In the genomic region with DNA sequence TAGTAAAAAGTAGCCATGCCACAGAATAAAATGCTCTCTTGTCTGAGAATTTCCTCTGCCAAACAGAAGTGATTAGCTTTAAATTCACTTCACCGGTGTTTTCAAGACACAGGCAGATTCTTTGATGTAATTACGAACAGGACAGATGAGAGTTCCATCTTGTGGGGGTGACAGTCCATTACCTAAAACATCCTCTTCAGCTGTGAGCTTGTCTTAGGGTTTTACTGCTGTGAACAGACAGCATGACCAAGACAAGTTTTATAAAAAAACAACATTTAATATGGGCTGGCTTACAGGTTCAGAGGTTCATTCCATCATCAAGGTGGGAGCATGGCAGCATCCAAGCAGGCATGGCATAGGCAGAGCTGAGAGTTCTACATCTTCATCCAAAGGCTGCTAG, we compare ENCODE assay signal across 21 mouse cellular contexts. TPM values are rescaled to one million over a fixed set of nuclear protein-coding genes. Genes with fewer than 3 reads are reported as not detected.
A peak's percentile ranks its signal among the peaks of the same experiment; 100 is the strongest.
DNase-seq lines count a peak whose midpoint lies in the region; ATAC-seq and TF ChIP-seq lines count a peak whose summit lies in the region.
"Had no signal": no experiment of that assay in that cellular context is flagged by ENCODE, and none has a peak within 500 bp of the region (broad histone marks: within the 10 kb centered on the region; RNA-seq: fewer than 3 reads in every experiment).

No protein-coding gene starts in this region.

- H3K4me2 ChIP-seq in heart, embryonic 15.5 days, result no peak overlapping the region
- H3K4me2 ChIP-seq in heart, embryonic 11.5 days, result no peak overlapping the region
- H3K4me2 ChIP-seq: embryonic facial prominence, embryonic 12.5 days; heart, embryonic 13.5 days; hindbrain, embryonic 12.5 days; intestine, embryonic 15.5 days had no signal

- peaks cover 14% of the 10 kb centered on the region for H3K4me1 ChIP-seq in heart, embryonic 15.5 days (replicated peaks)
- H3K4me1 ChIP-seq in heart, embryonic 11.5 days (ENCODE audit: control insufficient read depth, insufficient read depth, low read length), result peaks cover 14% of the 10 kb centered on the region; the same call in 1 of the 2 replicates
- H3K4me1 ChIP-seq in thymus, adult 2 months (replicated peaks; ENCODE audit: control insufficient read depth, insufficient read depth, low read length), result peaks cover 24% of the 10 kb centered on the region
- peaks cover 2% of the 10 kb centered on the region; the same call in 1 of the 2 replicates for H3K4me1 ChIP-seq in lung, adult 2 months (ENCODE audit: control insufficient read depth, insufficient read depth, low read length)
- H3K4me1 ChIP-seq: embryonic facial prominence, embryonic 12.5 days; hindbrain, embryonic 12.5 days; intestine, embryonic 15.5 days had no signal

- peak overlapping the region; percentile 15 for H3K27ac ChIP-seq in heart, embryonic 15.5 days
- H3K27ac ChIP-seq in heart, embryonic 11.5 days (ENCODE audit: low read depth, low read length), result no peak overlapping the region
- H3K27ac ChIP-seq in thymus, adult 2 months (ENCODE audit: control insufficient read depth, insufficient read depth, low read length), result peak overlapping the region; percentile 77
- H3K27ac ChIP-seq: embryonic facial prominence, embryonic 12.5 days; heart, adult 2 months; heart, embryonic 13.5 days; hindbrain, embryonic 12.5 days; intestine, embryonic 15.5 days had no signal

- DNase-seq in thymus, adult 2 months, result no peak
- no peak for DNase-seq in thymus, adult 18-20 months
- peak; percentile 45 for DNase-seq in CD4-positive helper T cell, adult 2 months (ENCODE audit: low read depth, low spot score)
- DNase-seq in induced T-regulatory cell, adult 2 months (ENCODE audit: low read depth), result peak; percentile 69
- DNase-seq in ovary, postnatal 10 days (ENCODE audit: low spot score), result no peak
- DNase-seq in lung, adult 2 months, result no peak
- DNase-seq: adrenal gland, postnatal 14 days; cerebellum, adult 11-12 months; cerebellum, adult 9-10 months; cerebellum, postnatal 25 days; gastrocnemius, postnatal 10 days; heart, adult 2 months; heart, postnatal 4 days had no signal

- H3K36me3 ChIP-seq in heart, embryonic 15.5 days, result peaks cover 10% of the 10 kb centered on the region
- H3K36me3 ChIP-seq in heart, embryonic 11.5 days (ENCODE audit: control insufficient read depth, insufficient read depth, low read length), result peaks cover 3% of the 10 kb centered on the region; the same call in 1 of the 2 replicates
- H3K36me3 ChIP-seq in thymus, adult 2 months (ENCODE audit: control insufficient read depth, insufficient read depth, low read length), result no peaks in the 10 kb centered on the region
- H3K36me3 ChIP-seq: embryonic facial prominence, embryonic 12.5 days had no signal

- H3K9me3 ChIP-seq in heart, embryonic 15.5 days (replicated peaks), result no peaks in the 10 kb centered on the region
- no peaks in the 10 kb centered on the region for H3K9me3 ChIP-seq in heart, embryonic 11.5 days (replicated peaks; ENCODE audit: control insufficient read depth, low read length)
- H3K9me3 ChIP-seq: embryonic facial prominence, embryonic 12.5 days; heart, embryonic 13.5 days; hindbrain, embryonic 12.5 days; intestine, embryonic 15.5 days had no signal

- no peaks in the 10 kb centered on the region for H3K27me3 ChIP-seq in heart, embryonic 15.5 days
- H3K27me3 ChIP-seq in heart, embryonic 11.5 days (ENCODE audit: control insufficient read depth, insufficient read depth, low read length), result no peaks in the 10 kb centered on the region
- H3K27me3 ChIP-seq in thymus, adult 2 months (ENCODE audit: control insufficient read depth, insufficient read depth, low read length), result no peaks in the 10 kb centered on the region
- H3K27me3 ChIP-seq: embryonic facial prominence, embryonic 12.5 days; heart, embryonic 13.5 days; hindbrain, embryonic 12.5 days; intestine, embryonic 15.5 days had no signal

- no peak for TF ChIP-seq CTCF in thymus, adult 2 months (IDR thresholded peaks at IDR 0.05; ENCODE audit: borderline replicate concordance, control insufficient read depth, extremely low read depth, insufficient read depth, low read length, poor library complexity)
- TF ChIP-seq CTCF in lung, adult 2 months (IDR thresholded peaks at IDR 0.05; ENCODE audit: insufficient read depth, low read length), result no peak

- no peak for ATAC-seq in heart, embryonic 15.5 days (replicated peaks; ENCODE audit: insufficient number of reproducible peaks, insufficient read depth, low FRiP score, low read depth)
- ATAC-seq in heart, embryonic 11.5 days (replicated peaks; ENCODE audit: insufficient number of reproducible peaks, low FRiP score, low TSS enrichment), result no peak
- ATAC-seq: forebrain, embryonic 16.5 days; hindbrain, embryonic 16.5 days; intestine, embryonic 15.5 days had no signal

- no peak for TF ChIP-seq POLR2A in thymus, adult 2 months (IDR thresholded peaks at IDR 0.05; ENCODE audit: control insufficient read depth, extremely low read depth, insufficient read depth, low read length, poor library complexity)
- TF ChIP-seq POLR2A in lung, adult 2 months (IDR thresholded peaks at IDR 0.05; ENCODE audit: borderline replicate concordance, extremely low read depth, low read depth, low read length), result no peak

- no peak overlapping the region for H3K4me3 ChIP-seq in heart, embryonic 15.5 days
- H3K4me3 ChIP-seq in heart, embryonic 11.5 days (ENCODE audit: low read depth, low read length), result no peak overlapping the region
- H3K4me3 ChIP-seq in thymus, adult 2 months (ENCODE audit: control insufficient read depth, insufficient read depth, low read length), result no peak overlapping the region
- no peak overlapping the region for H3K4me3 ChIP-seq in lung, adult 2 months (replicated peaks; ENCODE audit: extremely low read depth, low read depth, low read length)
- H3K4me3 ChIP-seq: embryonic facial prominence, embryonic 12.5 days; heart, adult 2 months; heart, embryonic 13.5 days; hindbrain, embryonic 12.5 days; intestine, embryonic 15.5 days had no signal

- no peak overlapping the region for H3K9ac ChIP-seq in heart, embryonic 15.5 days
- H3K9ac ChIP-seq in heart, embryonic 11.5 days (ENCODE audit: low read depth, low read length), result no peak overlapping the region
- H3K9ac ChIP-seq: embryonic facial prominence, embryonic 12.5 days; heart, embryonic 13.5 days; hindbrain, embryonic 12.5 days; intestine, embryonic 15.5 days had no signal

- WGBS in heart, embryonic 15.5 days, result 81% methylated on average over 2 of the region's 2 CpGs
- WGBS in heart, embryonic 11.5 days (ENCODE audit: insufficient replicate concordance), result 91% methylated on average over 2 of the region's 2 CpGs
- WGBS in thymus, adult 2 months, result 7% methylated on average over 2 of the region's 2 CpGs
- 87% methylated on average over 2 of the region's 2 CpGs for WGBS in lung, adult 2 months

RNA-seq across cellular contexts. Expression of gene Lclat1, which starts 56.3 kb away (rescaled TPM):
- 35.9 and 36.3 TPM in 2 replicates for polyA plus RNA-seq in heart, embryonic 15.5 days (2015; fragmentation: Nextera tagmentation; extraction: Ambion mirVana)
- 38.3 and 51.0 TPM in 2 replicates for polyA plus RNA-seq in heart, embryonic 11.5 days (2014; fragmentation: Nextera tagmentation; extraction: Ambion mirVana)
- polyA plus RNA-seq in thymus, adult 2 months (2012; rRNA removed), result 5.4 and 6.4 TPM in 2 replicates
- polyA plus RNA-seq in lung, adult 2 months (2012; rRNA removed), result 9.4 and 22.8 TPM in 2 replicates

Comparison
In these comparisons a context has a peak if more than half of its experiments do, and no peak if none do; other contexts are left out.
1. DNase-seq: peak in CD4-positive helper T cell, adult 2 months (single experiment) and induced T-regulatory cell, adult 2 months (single experiment); none in thymus, adult 2 months (single experiment), thymus, adult 18-20 months (0 of 2), ovary, postnatal 10 days (single experiment) and lung, adult 2 months (single experiment).